9 mouse cellular contexts compared by ENCODE assay signal in the genomic region with DNA sequence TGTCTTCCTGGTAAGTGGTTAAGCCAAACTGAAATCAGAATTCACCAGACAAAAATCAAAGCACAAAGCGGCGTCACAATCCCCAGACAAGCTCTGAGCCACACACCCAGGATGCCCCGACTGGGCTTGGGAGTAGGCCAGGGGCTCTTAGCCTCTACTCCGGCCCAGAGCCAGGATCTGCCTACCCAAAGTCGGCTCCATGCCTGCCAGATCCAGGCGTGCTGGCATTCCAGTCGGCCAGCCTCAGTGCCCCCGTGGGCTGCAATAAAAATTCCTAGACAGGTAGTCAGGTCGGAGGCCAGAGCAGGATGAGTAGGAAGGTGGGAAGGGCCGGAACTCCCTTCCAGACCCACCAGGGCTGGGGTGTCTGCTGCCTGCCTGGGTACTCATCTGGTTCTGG. TPM values are rescaled to one million over a fixed set of nuclear protein-coding genes. Genes with fewer than 3 reads are reported as not detected.
A peak's percentile ranks its signal among the peaks of the same experiment; 100 is the strongest.
DNase-seq lines count a peak whose midpoint lies in the region; ATAC-seq and TF ChIP-seq lines count a peak whose summit lies in the region.
"Had no signal": no experiment of that assay in that cellular context is flagged by ENCODE, and none has a peak within 500 bp of the region (broad histone marks: within the 10 kb centered on the region; RNA-seq: fewer than 3 reads in every experiment).

No protein-coding gene starts in this region.

- no peak overlapping the region for H3K9ac ChIP-seq in heart, adult 2 months (ENCODE audit: low read depth, low read length)
- no peak overlapping the region for H3K9ac ChIP-seq in liver, embryonic 12.5 days

- intact Hi-C loops in heart, adult 2 months (cut with DNase I) = no loop called here
- intact Hi-C loops in left cerebral cortex, adult 2 months (cut with DNase I) = no loop called here

- TF ChIP-seq EP300 in heart, adult 2 months (IDR thresholded peaks at IDR 0.05; ENCODE audit: insufficient read depth, low read depth, low read length) = no peak

- H3K9me3 ChIP-seq in heart, embryonic 10.5 days = no peaks in the 10 kb centered on the region
- no peaks in the 10 kb centered on the region for H3K9me3 ChIP-seq in liver, embryonic 12.5 days (replicated peaks)

- no peaks in the 10 kb centered on the region for H3K36me3 ChIP-seq in heart, adult 2 months (ENCODE audit: control insufficient read depth, insufficient read depth, low read length)
- no peaks in the 10 kb centered on the region for H3K36me3 ChIP-seq in heart, embryonic 10.5 days
- H3K36me3 ChIP-seq in liver, embryonic 12.5 days = no peaks in the 10 kb centered on the region

- no peak overlapping the region for H3K4me2 ChIP-seq in liver, embryonic 12.5 days

- WGBS in heart, adult 2 months = 54% methylated on average over 10 of the region's 10 CpGs
- WGBS in heart, embryonic 10.5 days = 79% methylated on average over 10 of the region's 10 CpGs
- 69% methylated on average over 10 of the region's 10 CpGs for WGBS in liver, embryonic 12.5 days (ENCODE audit: insufficient replicate concordance)

- TF ChIP-seq CTCF in heart, adult 2 months (IDR thresholded peaks at IDR 0.05) = no peak
- TF ChIP-seq CTCF in left cerebral cortex, adult 2 months (IDR thresholded peaks at IDR 0.05) = no peak

- no peak for ATAC-seq in megakaryocyte-erythroid progenitor cell, adult 5-6 weeks (replicated peaks; ENCODE audit: low FRiP score, low TSS enrichment, poor library complexity, severe bottlenecking)
- ATAC-seq in liver, embryonic 12.5 days = no peak

- no peaks in the 10 kb centered on the region for H3K27me3 ChIP-seq in heart, adult 2 months (ENCODE audit: control insufficient read depth, insufficient read depth, low read length)
- H3K27me3 ChIP-seq in heart, embryonic 10.5 days (ENCODE audit: insufficient read depth, poor library complexity, severe bottlenecking) = peaks cover 26% of the 10 kb centered on the region
- peaks cover 18% of the 10 kb centered on the region; the same call in 1 of the 2 replicates for H3K27me3 ChIP-seq in liver, embryonic 12.5 days (replicated peaks)

- no peak for TF ChIP-seq POLR2A in heart, adult 2 months (IDR thresholded peaks at IDR 0.05; ENCODE audit: insufficient read depth, low read depth, low read length)

- peak; percentile 65 to 73 for DNase-seq in heart, adult 2 months
- no peak for DNase-seq in heart, embryonic 10.5 days (ENCODE audit: low spot score)
- DNase-seq in right cerebral cortex, postnatal 4 days = peak; percentile 59
- DNase-seq in right cerebral cortex, postnatal 25 days = no peak
- peak; percentile 60 to 64 for DNase-seq in kidney, adult 8-10 months
- no peak for DNase-seq in left cerebral cortex, adult 2 months (ENCODE audit: extremely low spot score in 1 of 2, low spot score in 2 of 2)
- DNase-seq: lung, postnatal 36 days had no signal

- no peak overlapping the region for H3K27ac ChIP-seq in heart, adult 2 months
- H3K27ac ChIP-seq in heart, embryonic 10.5 days = no peak overlapping the region
- H3K27ac ChIP-seq in liver, embryonic 12.5 days = no peak overlapping the region
- H3K27ac ChIP-seq in left cerebral cortex, adult 2 months = no peak overlapping the region

- peaks cover 2% of the 10 kb centered on the region for H3K79me2 ChIP-seq in heart, adult 2 months (replicated peaks; ENCODE audit: control insufficient read depth, insufficient read depth, low read length)

- H3K4me3 ChIP-seq in heart, adult 2 months = no peak overlapping the region
- no peak overlapping the region for H3K4me3 ChIP-seq in heart, embryonic 10.5 days
- no peak overlapping the region for H3K4me3 ChIP-seq in liver, embryonic 12.5 days
- no peak overlapping the region for H3K4me3 ChIP-seq in left cerebral cortex, adult 2 months

- H3K4me1 ChIP-seq in heart, adult 2 months (ENCODE audit: control insufficient read depth, insufficient read depth, low read length) = peaks cover 36% of the 10 kb centered on the region
- H3K4me1 ChIP-seq in heart, embryonic 10.5 days = peaks cover 82% of the 10 kb centered on the region
- H3K4me1 ChIP-seq in liver, embryonic 12.5 days = no peaks in the 10 kb centered on the region

RNA-seq across cellular contexts. Expression of a gene that starts 14.8 kb away (rescaled TPM):
- total RNA-seq in heart, adult 2 months (2021) = 10 to 100 TPM; 28.4 to 31.4 TPM
- 37.4 and 41.7 TPM in 2 replicates for polyA plus RNA-seq in heart, adult 2 months (2012; rRNA removed)
- 1.4 and 1.9 TPM in 2 replicates for polyA plus RNA-seq in heart, embryonic 10.5 days (2016; fragmentation: Nextera tagmentation; extraction: Ambion mirVana)
- total RNA-seq in megakaryocyte-erythroid progenitor cell, adult 5-6 weeks (2014; fragmentation: Nextera tagmentation) = not detected in 2 replicates
- 0.52 TPM in 1 of 2 replicates, not detected in the other for total RNA-seq in megakaryocyte-erythroid progenitor cell, adult 5-6 weeks (2017)
- 0.24 and 0.37 TPM in 2 replicates for polyA plus RNA-seq in liver, embryonic 12.5 days (2016; fragmentation: Nextera tagmentation; extraction: Ambion mirVana)
- 10 to 100 TPM; 53.4 to 58.5 TPM for total RNA-seq in left cerebral cortex, adult 2 months (2021)

RNA-seq across cellular contexts. Expression of a gene that starts 42.8 kb away (rescaled TPM):
- under 1 TPM; 0.47 to 0.91 TPM for total RNA-seq in heart, adult 2 months (2021)
- polyA plus RNA-seq in heart, adult 2 months (2012; rRNA removed) = 1.2 and 1.8 TPM in 2 replicates
- polyA plus RNA-seq in heart, embryonic 10.5 days (2016; fragmentation: Nextera tagmentation; extraction: Ambion mirVana) = not detected in 2 replicates
- total RNA-seq in megakaryocyte-erythroid progenitor cell, adult 5-6 weeks (2014; fragmentation: Nextera tagmentation) = 1.3 and 2.5 TPM in 2 replicates
- total RNA-seq in megakaryocyte-erythroid progenitor cell, adult 5-6 weeks (2017) = 4.8 TPM in 1 of 2 replicates, not detected in the other
- 0.21 and 0.36 TPM in 2 replicates for polyA plus RNA-seq in liver, embryonic 12.5 days (2016; fragmentation: Nextera tagmentation; extraction: Ambion mirVana)
- under 1 TPM in 1 of 2 experiments, not detected in 1; 0.36 TPM for total RNA-seq in left cerebral cortex, adult 2 months (2021)

Comparison
In these comparisons a context has a peak if more than half of its experiments do, and no peak if none do; other contexts are left out.
1. DNase-seq: peak in heart, adult 2 months (2 of 2), right cerebral cortex, postnatal 4 days (single experiment) and kidney, adult 8-10 months (2 of 2); none in heart, embryonic 10.5 days (single experiment), right cerebral cortex, postnatal 25 days (single experiment) and left cerebral cortex, adult 2 months (0 of 2).
2. RNA of a gene that starts 14.8 kb away (total RNA-seq): 53.4 to 58.5 TPM in left cerebral cortex, adult 2 months and 28.4 to 31.4 TPM in heart, adult 2 months; 0.52 TPM in megakaryocyte-erythroid progenitor cell, adult 5-6 weeks; every median in the first group is over 10 times any median in the second.